Mouse (Mus musculus) hindbrain, embryonic 15.5 days (tissue): ENCODE data around the gene Arhgap22. TPM values are rescaled to one million over a fixed set of nuclear protein-coding genes. Genes with fewer than 3 reads are reported as not detected.

ENCODE experiments used
- ATAC-seq: fragments of 200-750 bp; cut with Nextera tagmentation; 2 replicates; pipeline ENCODE4 v1.8.0; 2017; ENCODE audit warnings: low read depth, moderate number of reproducible peaks, moderate TSS enrichment; ENCODE audit not compliant: low FRiP score
- H3K27ac ChIP-seq: fragments of 300-500 bp; sonication (generic); replicated peaks from 2 replicates; pipeline ENCODE4 v1.5.1; 2015; ENCODE audit warnings: mild to moderate bottlenecking, inconsistent platforms
- H3K27me3 ChIP-seq: fragments of 300-500 bp; sonication (generic); 2 replicates; pipeline ENCODE4 v1.6.1; 2015; ENCODE audit warnings: control low read depth, inconsistent platforms
- H3K36me3 ChIP-seq: fragments of 300-500 bp; sonication (generic); 2 replicates; pipeline ENCODE4 v1.6.1; 2015; ENCODE audit warnings: control low read depth, inconsistent platforms
- H3K4me1 ChIP-seq: fragments of 300-500 bp; sonication (generic); replicated peaks from 2 replicates; pipeline ENCODE4 v1.6.1; 2015; ENCODE audit warnings: control low read depth, inconsistent platforms
- H3K4me2 ChIP-seq: fragments of 300-500 bp; sonication (generic); 2 replicates; pipeline ENCODE4 v1.6.1; 2015; ENCODE audit warnings: moderate library complexity, mild to moderate bottlenecking, inconsistent platforms
- H3K4me3 ChIP-seq: fragments of 300-500 bp; sonication (generic); 2 replicates; pipeline ENCODE4 v1.5.1; 2015; ENCODE audit warnings: mild to moderate bottlenecking, inconsistent platforms
- H3K9ac ChIP-seq: fragments of 300-500 bp; sonication (generic); 2 replicates; pipeline ENCODE4 v1.6.1; 2015; ENCODE audit warnings: inconsistent platforms
- H3K9me3 ChIP-seq: fragments of 300-500 bp; sonication (generic); 2 replicates; pipeline ENCODE4 v1.6.1; 2016; ENCODE audit warnings: control low read depth, inconsistent platforms
- WGBS: fragments of 180-500 bp; shearing (Covaris S2); methylation state at CpG from one replicate; pipeline ENCODE4 v1.1.7; 2015; 5-methylcytosine and 5-hydroxymethylcytosine counted together
- polyA plus RNA-seq: library from polyadenylated mRNA; unstranded; fragments of >200 nt; fragmentation: Nextera tagmentation; extraction: Ambion mirVana; gene quantifications from 2 replicates; pipeline ENCODE4 v1.2.1, GENCODE M21; 2015

Arhgap22 gene
- polyA plus RNA-seq, 1 experiment from 2014 or later = 2.6 TPM

GRCm38 (mm10) chr14:33362807-33363206, 149.0 kb downstream of the Arhgap22 start:
- ATAC-seq = no peak
- 40% methylated on average over 10 of the region's 10 CpGs for WGBS
- Histone ChIP-seq H3K4me1 (peaks cover 17% of the 10 kb centered on the region), H3K4me3 (no peak overlapping the region), H3K27ac (no peak overlapping the region), H3K36me3 (no peaks in the 10 kb centered on the region), H3K9me3 (no peaks in the 10 kb centered on the region), H3K9ac (no peak overlapping the region), H3K27me3 (no peaks in the 10 kb centered on the region), H3K4me2 (no peak overlapping the region)

GRCm38 (mm10) chr14:33363611-33364010, 149.8 kb downstream of the Arhgap22 start:
- no peak for ATAC-seq
- no peak overlapping the region for H3K9ac ChIP-seq
- H3K36me3 ChIP-seq = no peaks in the 10 kb centered on the region
- H3K27me3 ChIP-seq = no peaks in the 10 kb centered on the region
- no peaks in the 10 kb centered on the region for H3K9me3 ChIP-seq
- peaks cover 17% of the 10 kb centered on the region for H3K4me1 ChIP-seq
- H3K4me2 ChIP-seq = no peak overlapping the region
- H3K27ac ChIP-seq = no peak overlapping the region
- H3K4me3 ChIP-seq = no peak overlapping the region
- WGBS = 90% methylated on average over 5 of the region's 5 CpGs

GRCm38 (mm10) chr14:33364061-33364460, 150.2 kb downstream of the Arhgap22 start:
- H3K27ac ChIP-seq = no peak overlapping the region
- peaks cover 17% of the 10 kb centered on the region for H3K4me1 ChIP-seq
- 93% methylated on average over 2 of the region's 2 CpGs for WGBS
- no peaks in the 10 kb centered on the region for H3K27me3 ChIP-seq
- no peaks in the 10 kb centered on the region for H3K9me3 ChIP-seq
- no peak overlapping the region for H3K4me3 ChIP-seq
- no peak overlapping the region for H3K4me2 ChIP-seq
- ATAC-seq = no peak
- H3K9ac ChIP-seq = no peak overlapping the region
- no peaks in the 10 kb centered on the region for H3K36me3 ChIP-seq

- no peaks in the 10 kb centered on the region for H3K27me3 ChIP-seq
These were observed 153.3 kb downstream of the Arhgap22 start for GRCm38 (mm10) chr14:33366891-33367777.

GRCm38 (mm10) chr14:33369375-33369774, 155.5 kb downstream of the Arhgap22 start:
- Histone ChIP-seq H3K9me3 (no peaks in the 10 kb centered on the region), H3K27ac (no peak overlapping the region), H3K27me3 (no peaks in the 10 kb centered on the region), H3K9ac (no peak overlapping the region), H3K4me2 (no peak overlapping the region), H3K4me3 (no peak overlapping the region), H3K36me3 (no peaks in the 10 kb centered on the region), H3K4me1 (peaks cover 19% of the 10 kb centered on the region)
- ATAC-seq = no peak
- 83% methylated on average over 12 of the region's 12 CpGs for WGBS

More at GRCm38 (mm10) chr14:33366891-33367777, 153.3 kb downstream of the Arhgap22 start:
- peak; percentile 21; the same call in 1 of the 2 replicates for ATAC-seq
- Histone ChIP-seq H3K4me2 (peak overlapping the region; percentile 14; the same call in 1 of the 2 replicates), H3K4me3 (no peak overlapping the region), H3K9ac (no peak overlapping the region), H3K4me1 (peaks cover 24% of the 10 kb centered on the region), H3K36me3 (no peaks in the 10 kb centered on the region), H3K9me3 (no peaks in the 10 kb centered on the region), H3K27ac (no peak overlapping the region)
- 54% methylated on average over 30 of the region's 30 CpGs for WGBS

- no peak overlapping the region for H3K27ac ChIP-seq
- H3K4me1 ChIP-seq = peaks cover 19% of the 10 kb centered on the region
- H3K4me3 ChIP-seq = no peak overlapping the region
- 22% methylated on average over 7 of the region's 7 CpGs for WGBS
- peak overlapping the region; percentile 26 for H3K4me2 ChIP-seq
- H3K9ac ChIP-seq = no peak overlapping the region
- H3K9me3 ChIP-seq = no peaks in the 10 kb centered on the region
- H3K36me3 ChIP-seq = no peaks in the 10 kb centered on the region
- ATAC-seq = 0 out of 2 replicates have a peak, but pooled peaks have one; percentile 12
- H3K27me3 ChIP-seq = no peaks in the 10 kb centered on the region
These were observed 156.2 kb downstream of the Arhgap22 start for GRCm38 (mm10) chr14:33370056-33370455.

- WGBS = 14% methylated on average over 3 of the region's 3 CpGs
- Histone ChIP-seq H3K4me1 (peaks cover 19% of the 10 kb centered on the region), H3K4me3 (no peak overlapping the region), H3K4me2 (no peak overlapping the region), H3K9ac (no peak overlapping the region), H3K27ac (no peak overlapping the region), H3K9me3 (no peaks in the 10 kb centered on the region), H3K27me3 (no peaks in the 10 kb centered on the region), H3K36me3 (no peaks in the 10 kb centered on the region)
- ATAC-seq = peak; percentile 39; the same call in 1 of the 2 replicates
These were observed 157.4 kb downstream of the Arhgap22 start for GRCm38 (mm10) chr14:33371248-33371647.

- no peak for ATAC-seq
- 71% methylated on average over 1 of the region's 1 CpGs for WGBS
These were observed 159.4 kb downstream of the Arhgap22 start for GRCm38 (mm10) chr14:33373271-33373670.

GRCm38 (mm10) chr14:33374089-33374488, 160.3 kb downstream of the Arhgap22 start:
- 0 out of 2 replicates have a peak, but pooled peaks cover 7% of the 10 kb centered on the region for H3K4me1 ChIP-seq
- no peaks in the 10 kb centered on the region for H3K9me3 ChIP-seq
- H3K27ac ChIP-seq = no peak overlapping the region
- no peak for ATAC-seq
- no peak overlapping the region for H3K9ac ChIP-seq
- no peaks in the 10 kb centered on the region for H3K27me3 ChIP-seq
- H3K4me2 ChIP-seq = no peak overlapping the region
- H3K4me3 ChIP-seq = no peak overlapping the region
- 92% methylated on average over 1 of the region's 1 CpGs for WGBS
- peaks cover 3% of the 10 kb centered on the region; the same call in 1 of the 2 replicates for H3K36me3 ChIP-seq

More at GRCm38 (mm10) chr14:33373271-33373670, 159.4 kb downstream of the Arhgap22 start:
- Histone ChIP-seq H3K9me3 (no peaks in the 10 kb centered on the region), H3K4me3 (no peak overlapping the region), H3K27ac (no peak overlapping the region), H3K4me1 (0 out of 2 replicates have a peak, but pooled peaks cover 7% of the 10 kb centered on the region), H3K4me2 (no peak overlapping the region), H3K9ac (no peak overlapping the region), H3K36me3 (peaks cover 3% of the 10 kb centered on the region; the same call in 1 of the 2 replicates), H3K27me3 (no peaks in the 10 kb centered on the region)

- Histone ChIP-seq H3K9me3 (no peaks in the 10 kb centered on the region), H3K4me1 (no peaks in the 10 kb centered on the region), H3K9ac (no peak overlapping the region), H3K4me3 (no peak overlapping the region), H3K36me3 (peaks cover 3% of the 10 kb centered on the region), H3K27ac (no peak overlapping the region), H3K4me2 (no peak overlapping the region), H3K27me3 (no peaks in the 10 kb centered on the region)
- 92% methylated on average over 3 of the region's 3 CpGs for WGBS
- ATAC-seq = no peak; the same call in 1 of the 2 replicates
These were observed 163.4 kb downstream of the Arhgap22 start for GRCm38 (mm10) chr14:33377211-33377610.

- Histone ChIP-seq H3K27me3 (no peaks in the 10 kb centered on the region), H3K4me2 (no peak overlapping the region), H3K36me3 (peaks cover 3% of the 10 kb centered on the region), H3K27ac (no peak overlapping the region), H3K9me3 (no peaks in the 10 kb centered on the region), H3K9ac (no peak overlapping the region), H3K4me3 (no peak overlapping the region), H3K4me1 (no peaks in the 10 kb centered on the region)
- 57% methylated on average over 5 of the region's 5 CpGs for WGBS
- ATAC-seq = no peak
These were observed 164.9 kb downstream of the Arhgap22 start for GRCm38 (mm10) chr14:33378723-33379122.

- Histone ChIP-seq H3K4me2 (no peak overlapping the region), H3K4me1 (no peaks in the 10 kb centered on the region), H3K27ac (no peak overlapping the region), H3K4me3 (no peak overlapping the region), H3K9me3 (no peaks in the 10 kb centered on the region), H3K9ac (no peak overlapping the region), H3K27me3 (no peaks in the 10 kb centered on the region), H3K36me3 (peaks cover 11% of the 10 kb centered on the region)
- ATAC-seq = no peak
- WGBS = 80% methylated on average over 6 of the region's 6 CpGs
These were observed 167.1 kb downstream of the Arhgap22 start for GRCm38 (mm10) chr14:33380830-33381457.
